Mouse (Mus musculus): ENCODE measurements around the gene Unkl.
"Not testable (repeated sequence)": the region's sequence is repeated elsewhere in the genome, so short reads cannot be mapped to it uniquely, and the experiment has no call there.

Gene Unkl

GRCm38 (mm10) chr17:25219492-25220295 is 31.5 kb downstream of the Unkl start:
- no peak for DNase-seq (ENCODE audit: extremely low spot score, low spot score)

GRCm38 (mm10) chr17:25220746-25221145 is 32.5 kb downstream of the Unkl start:
- DNase-seq (ENCODE audit: extremely low spot score, low spot score) = no peak

- DNase-seq (ENCODE audit: extremely low spot score, low spot score) = peak; percentile 59
Measured at GRCm38 (mm10) chr17:25221821-25222503, 33.8 kb downstream of the Unkl start.

GRCm38 (mm10) chr17:25222504-25222940 is 34.3 kb downstream of the Unkl start:
- DNase-seq (ENCODE audit: extremely low spot score, low spot score) = not testable (repeated sequence)

- no peak for DNase-seq (ENCODE audit: extremely low spot score, low spot score)
Measured at GRCm38 (mm10) chr17:25222951-25223601, 34.9 kb downstream of the Unkl start.

GRCm38 (mm10) chr17:25224586-25225222 is 36.5 kb downstream of the Unkl start:
- no peak for DNase-seq (ENCODE audit: extremely low spot score, low spot score)

- no peak for DNase-seq (ENCODE audit: extremely low spot score, low spot score)
Measured at GRCm38 (mm10) chr17:25225659-25226058, 37.5 kb downstream of the Unkl start.

- no peak for DNase-seq (ENCODE audit: extremely low spot score, low spot score)
Measured at GRCm38 (mm10) chr17:25227991-25228390, 39.8 kb downstream of the Unkl start.

- DNase-seq (ENCODE audit: extremely low spot score, low spot score) = not testable (repeated sequence)
Measured at GRCm38 (mm10) chr17:25230014-25230655, 41.9 kb downstream of the Unkl start.

GRCm38 (mm10) chr17:25230700-25231099 is 42.5 kb downstream of the Unkl start:
- no peak for DNase-seq (ENCODE audit: extremely low spot score, low spot score)

- DNase-seq (ENCODE audit: extremely low spot score, low spot score) = not testable (repeated sequence)
Measured at GRCm38 (mm10) chr17:25231621-25232020, 43.4 kb downstream of the Unkl start.

- DNase-seq (ENCODE audit: extremely low spot score, low spot score) = no peak
Measured at GRCm38 (mm10) chr17:25235635-25236034, 47.4 kb downstream of the Unkl start.

GRCm38 (mm10) chr17:25239695-25240636 is 51.8 kb downstream of the Unkl start, which contains the start of the genes Gnptg and Tsr3:
Gene Gnptg (minus strand): TSS chr17:25240124.
Gene Tsr3 (plus strand): TSS chr17:25240170.
- DNase-seq (ENCODE audit: extremely low spot score, low spot score) = peak; percentile 92

- DNase-seq (ENCODE audit: extremely low spot score, low spot score) = no peak
Measured at GRCm38 (mm10) chr17:25243131-25243780, 55.1 kb downstream of the Unkl start.

GRCm38 (mm10) chr17:25244239-25244638 is 56.0 kb downstream of the Unkl start:
- no peak for DNase-seq (ENCODE audit: extremely low spot score, low spot score)

GRCm38 (mm10) chr17:25248033-25248750 is 60.0 kb downstream of the Unkl start:
- DNase-seq (ENCODE audit: extremely low spot score, low spot score) = no peak

- DNase-seq (ENCODE audit: extremely low spot score, low spot score) = no peak
Measured at GRCm38 (mm10) chr17:25250181-25250835, 62.1 kb downstream of the Unkl start.

GRCm38 (mm10) chr17:25252643-25253042 is 64.4 kb downstream of the Unkl start:
- no peak for DNase-seq (ENCODE audit: extremely low spot score, low spot score)

Measured in neural tube, embryonic 10.5 days (tissue).